Mouse (Mus musculus): Measurements from ENCODE around the gene Cend1. TPM values are rescaled to one million over a fixed set of nuclear protein-coding genes. Genes with fewer than 3 reads are reported as not detected.
A peak's percentile ranks its signal among the peaks of the same experiment; 100 is the strongest.

Gene Cend1
- total RNA-seq, 2 experiments from 2014 or later: 111 to 122 TPM

- intact Hi-C loops (cut with DNase I): no loop called here
- no peak for DNase-seq
Measured at GRCm38 (mm10) chr7:141465388-141466044, 36.2 kb upstream of the Cend1 start.

- intact Hi-C loops (cut with DNase I): no loop called here
- DNase-seq: no peak
Measured at GRCm38 (mm10) chr7:141464603-141465201, 35.4 kb upstream of the Cend1 start.

GRCm38 (mm10) chr7:141463824-141464602, 34.7 kb upstream of the Cend1 start:
- no peak for DNase-seq
- intact Hi-C loops (cut with DNase I): no loop called here

- intact Hi-C loops (cut with DNase I): no loop called here
- DNase-seq: no peak
Measured at GRCm38 (mm10) chr7:141462333-141462821, 33.1 kb upstream of the Cend1 start.

- no peak for DNase-seq
- intact Hi-C loops (cut with DNase I): no loop called here
Measured at GRCm38 (mm10) chr7:141461521-141462332, 32.4 kb upstream of the Cend1 start.

- DNase-seq: no peak
- intact Hi-C loops (cut with DNase I): no loop called here
Measured at GRCm38 (mm10) chr7:141460391-141461113, 31.3 kb upstream of the Cend1 start, which contains the start of gene Cracr2b. TSS of gene Cracr2b (plus strand) at chr7:141461094.

GRCm38 (mm10) chr7:141460001-141460390, 30.7 kb upstream of the Cend1 start:
- DNase-seq: no peak
- intact Hi-C loops (cut with DNase I): no loop called here

- no peak for DNase-seq
- intact Hi-C loops (cut with DNase I): no loop called here
Measured at GRCm38 (mm10) chr7:141459301-141459711, 30.0 kb upstream of the Cend1 start.

- intact Hi-C loops (cut with DNase I): no loop called here
- no peak for DNase-seq
Measured at GRCm38 (mm10) chr7:141458661-141459060, 29.4 kb upstream of the Cend1 start.

GRCm38 (mm10) chr7:141457986-141458660, 28.8 kb upstream of the Cend1 start:
- intact Hi-C loops (cut with DNase I): no loop called here
- no peak for DNase-seq

- intact Hi-C loops (cut with DNase I): no loop called here
- DNase-seq: no peak
Measured at GRCm38 (mm10) chr7:141457236-141457635, 27.9 kb upstream of the Cend1 start.

- no peak for DNase-seq
- intact Hi-C loops (cut with DNase I): no loop called here
Measured at GRCm38 (mm10) chr7:141456739-141457138, 27.4 kb upstream of the Cend1 start.

- intact Hi-C loops (cut with DNase I): no loop called here
Measured at GRCm38 (mm10) chr7:141455610-141456314, 26.5 kb upstream of the Cend1 start.

GRCm38 (mm10) chr7:141454967-141455551, 25.8 kb upstream of the Cend1 start, which contains the start of gene Pnpla2:
TSS of gene Pnpla2 (plus strand) at chr7:141455198.
- intact Hi-C loops (cut with DNase I): no loop called here
- peak; percentile 94 for DNase-seq

More at GRCm38 (mm10) chr7:141455610-141456314, 26.5 kb upstream of the Cend1 start:
- DNase-seq: no peak

GRCm38 (mm10) chr7:141453636-141454035, 24.3 kb upstream of the Cend1 start:
- intact Hi-C loops (cut with DNase I): no loop called here
- DNase-seq: no peak

- DNase-seq: no peak
- intact Hi-C loops (cut with DNase I): no loop called here
Measured at GRCm38 (mm10) chr7:141451928-141452327, 22.6 kb upstream of the Cend1 start.

- intact Hi-C loops (cut with DNase I): no loop called here
- peak; percentile 95 for DNase-seq
Measured at GRCm38 (mm10) chr7:141447110-141447991, 18.1 kb upstream of the Cend1 start, which contains the start of gene Rplp2. TSS of gene Rplp2 (plus strand) at chr7:141447370.

Data from left cerebral cortex, postnatal 4 days (tissue).